25 mouse cellular contexts compared by ENCODE assay signal in the genomic region with DNA sequence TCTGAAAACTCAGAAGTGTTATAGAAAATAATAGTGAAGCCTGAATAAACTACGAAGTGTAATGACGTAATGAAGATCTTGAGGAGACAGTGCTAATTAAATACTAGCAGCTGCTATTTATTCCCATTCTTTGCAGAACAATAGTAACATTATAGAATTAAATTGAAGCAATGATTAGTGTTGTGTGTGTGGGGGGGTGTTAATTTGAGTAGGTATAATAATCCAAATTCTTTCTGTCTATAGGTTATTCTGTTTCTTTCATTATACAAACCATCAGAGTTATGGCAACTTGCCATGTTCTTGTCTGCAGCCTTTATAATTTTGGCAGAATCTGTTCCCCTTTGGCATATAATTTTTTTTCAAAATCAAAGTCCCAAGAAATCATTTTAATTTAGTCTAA.
DNase-seq lines count a peak whose midpoint lies in the region; ATAC-seq and TF ChIP-seq lines count a peak whose summit lies in the region.
"Had no signal": no experiment of that assay in that cellular context is flagged by ENCODE, and none has a peak within 500 bp of the region (broad histone marks: within the 10 kb centered on the region; RNA-seq: fewer than 3 reads in every experiment).

No protein-coding gene starts in this region.

- DNase-seq in cerebellum, postnatal 10 days, result peak; percentile 4 to 21
- DNase-seq in cerebellum, adult 9-11 months, result no peak
- DNase-seq in forebrain, embryonic 14.5 days (ENCODE audit: low spot score), result peak; percentile 45
- DNase-seq in forebrain, postnatal 0 days, result no peak
- peak; percentile 53 for DNase-seq in brain, embryonic 14.5 days (ENCODE audit: low read depth)
- DNase-seq: adrenal gland, adult 8-10 months; adrenal gland, postnatal 14 days; adrenal gland, postnatal 36 days; B cell, adult 2 months; cerebellum, adult 11 months; cerebellum, adult 18-20 months; cerebellum, adult 8-10 months; cerebellum, postnatal 14 days; cerebellum, postnatal 36 days; embryo, embryonic 11 days had no signal

- TF ChIP-seq POLR2A in brain, embryonic 14.5 days (IDR thresholded peaks at IDR 0.05; ENCODE audit: borderline replicate concordance, extremely low read depth, insufficient read depth, insufficient read length, poor library complexity, severe bottlenecking), result no peak

- no peak for TF ChIP-seq CTCF in forebrain, postnatal 0 days (IDR thresholded peaks at IDR 0.05; ENCODE audit: low read depth)
- TF ChIP-seq CTCF in brain, embryonic 14.5 days (IDR thresholded peaks at IDR 0.05; ENCODE audit: borderline replicate concordance, extremely low read depth, insufficient read depth, insufficient read length), result no peak

- H3K36me3 ChIP-seq in forebrain, embryonic 14.5 days (ENCODE audit: control insufficient read depth, insufficient read depth, low read length), result no peaks in the 10 kb centered on the region
- no peaks in the 10 kb centered on the region for H3K36me3 ChIP-seq in forebrain, postnatal 0 days (ENCODE audit: insufficient read depth)
- H3K36me3 ChIP-seq in forebrain, embryonic 16.5 days (ENCODE audit: control insufficient read depth, insufficient read depth), result no peaks in the 10 kb centered on the region
- no peaks in the 10 kb centered on the region for H3K36me3 ChIP-seq in forebrain, embryonic 12.5 days (replicated peaks)
- H3K36me3 ChIP-seq: embryonic facial prominence, embryonic 13.5 days; embryonic facial prominence, embryonic 15.5 days; G1E had no signal

- ATAC-seq in forebrain, embryonic 14.5 days, result peak; percentile 68
- ATAC-seq in forebrain, postnatal 0 days, result no peak
- peak; percentile 41; the same call in 1 of the 2 replicates for ATAC-seq in forebrain, embryonic 16.5 days
- no peak for ATAC-seq in forebrain, embryonic 12.5 days (ENCODE audit: low FRiP score)
- ATAC-seq: activated CD4-positive, CD25-positive, alpha-beta regulatory T cell, adult 4 months; CD4-positive, CD25-positive, alpha-beta regulatory T cell, adult 4 months; Patski had no signal

- H3K27me3 ChIP-seq in forebrain, embryonic 14.5 days (replicated peaks; ENCODE audit: control insufficient read depth, insufficient read depth, low read length), result no peaks in the 10 kb centered on the region
- H3K27me3 ChIP-seq in forebrain, postnatal 0 days (ENCODE audit: insufficient read depth, low read length), result no peaks in the 10 kb centered on the region
- no peaks in the 10 kb centered on the region for H3K27me3 ChIP-seq in forebrain, embryonic 16.5 days (replicated peaks; ENCODE audit: control insufficient read depth, insufficient read depth, low read length)
- no peaks in the 10 kb centered on the region for H3K27me3 ChIP-seq in forebrain, embryonic 12.5 days
- H3K27me3 ChIP-seq: CH12.LX; embryonic facial prominence, embryonic 13.5 days; embryonic facial prominence, embryonic 15.5 days; Patski had no signal

- no peaks in the 10 kb centered on the region; the same call in 1 of the 2 replicates for H3K4me1 ChIP-seq in forebrain, embryonic 14.5 days (ENCODE audit: control insufficient read depth, insufficient read depth, low read length)
- no peaks in the 10 kb centered on the region for H3K4me1 ChIP-seq in forebrain, postnatal 0 days (ENCODE audit: insufficient read depth)
- H3K4me1 ChIP-seq in forebrain, embryonic 16.5 days (replicated peaks; ENCODE audit: control insufficient read depth, insufficient read depth, low read length), result peaks cover 5% of the 10 kb centered on the region
- H3K4me1 ChIP-seq in forebrain, embryonic 12.5 days, result no peaks in the 10 kb centered on the region
- H3K4me1 ChIP-seq: embryonic facial prominence, embryonic 13.5 days; embryonic facial prominence, embryonic 15.5 days had no signal

- 26% methylated on average over 2 of the region's 2 CpGs for WGBS in forebrain, embryonic 14.5 days
- WGBS in forebrain, postnatal 0 days, result 30% methylated on average over 2 of the region's 2 CpGs
- WGBS in forebrain, embryonic 16.5 days, result 14% methylated on average over 2 of the region's 2 CpGs
- 50% methylated on average over 2 of the region's 2 CpGs for WGBS in forebrain, embryonic 12.5 days

- no peak overlapping the region for H3K4me3 ChIP-seq in forebrain, embryonic 14.5 days (ENCODE audit: low read depth, low read length)
- H3K4me3 ChIP-seq in forebrain, postnatal 0 days (ENCODE audit: low read depth, low read length), result no peak overlapping the region
- no peak overlapping the region for H3K4me3 ChIP-seq in forebrain, embryonic 16.5 days (replicated peaks; ENCODE audit: low read length)
- no peak overlapping the region for H3K4me3 ChIP-seq in forebrain, embryonic 12.5 days (replicated peaks)
- H3K4me3 ChIP-seq: embryonic facial prominence, embryonic 13.5 days; embryonic facial prominence, embryonic 15.5 days; erythroblast, embryonic 14.5 days had no signal

- no peaks in the 10 kb centered on the region for H3K9me3 ChIP-seq in forebrain, embryonic 14.5 days (replicated peaks; ENCODE audit: control insufficient read depth, low read length)
- H3K9me3 ChIP-seq in forebrain, postnatal 0 days (ENCODE audit: low read length), result no peaks in the 10 kb centered on the region
- peaks cover 2% of the 10 kb centered on the region; the same call in 1 of the 2 replicates for H3K9me3 ChIP-seq in forebrain, embryonic 16.5 days (ENCODE audit: control insufficient read depth, low read length)
- H3K9me3 ChIP-seq in forebrain, embryonic 12.5 days, result no peaks in the 10 kb centered on the region
- H3K9me3 ChIP-seq: embryonic facial prominence, embryonic 13.5 days; embryonic facial prominence, embryonic 15.5 days had no signal

- no peak overlapping the region for H3K27ac ChIP-seq in forebrain, embryonic 14.5 days (ENCODE audit: low read depth, low read length)
- H3K27ac ChIP-seq in forebrain, postnatal 0 days (ENCODE audit: low read depth, low read length), result no peak overlapping the region
- no peak overlapping the region for H3K27ac ChIP-seq in forebrain, embryonic 16.5 days (ENCODE audit: low read length)
- H3K27ac ChIP-seq in forebrain, embryonic 12.5 days, result no peak overlapping the region
- H3K27ac ChIP-seq: embryonic facial prominence, embryonic 13.5 days; embryonic facial prominence, embryonic 15.5 days had no signal

- H3K4me2 ChIP-seq in forebrain, embryonic 14.5 days (ENCODE audit: low read length), result no peak overlapping the region
- H3K4me2 ChIP-seq in forebrain, postnatal 0 days (ENCODE audit: low read depth), result no peak overlapping the region
- no peak overlapping the region for H3K4me2 ChIP-seq in forebrain, embryonic 16.5 days (ENCODE audit: low read length)
- H3K4me2 ChIP-seq in forebrain, embryonic 12.5 days, result no peak overlapping the region
- H3K4me2 ChIP-seq: embryonic facial prominence, embryonic 13.5 days; embryonic facial prominence, embryonic 15.5 days had no signal

- H3K9ac ChIP-seq in forebrain, embryonic 14.5 days (ENCODE audit: low read length), result no peak overlapping the region
- H3K9ac ChIP-seq in forebrain, postnatal 0 days, result no peak overlapping the region
- H3K9ac ChIP-seq in forebrain, embryonic 16.5 days (replicated peaks; ENCODE audit: low read depth, low read length), result no peak overlapping the region
- no peak overlapping the region for H3K9ac ChIP-seq in forebrain, embryonic 12.5 days
- H3K9ac ChIP-seq: embryonic facial prominence, embryonic 13.5 days; embryonic facial prominence, embryonic 15.5 days had no signal

Comparison
In these comparisons a context has a peak if more than half of its experiments do, and no peak if none do; other contexts are left out.
1. DNase-seq: peak in cerebellum, postnatal 10 days (2 of 2), forebrain, embryonic 14.5 days (single experiment) and brain, embryonic 14.5 days (single experiment); none in cerebellum, adult 9-11 months (single experiment) and forebrain, postnatal 0 days (single experiment).
2. ATAC-seq: peak in forebrain, embryonic 14.5 days (single experiment) and forebrain, embryonic 16.5 days (single experiment); none in forebrain, postnatal 0 days (single experiment) and forebrain, embryonic 12.5 days (single experiment).